Mouse (Mus musculus): ENCODE data around the gene Cdc20b. TPM values are rescaled to one million over a fixed set of nuclear protein-coding genes. Genes with fewer than 3 reads are reported as not detected.

The Cdc20b gene
- polyA plus RNA-seq, 1 experiment, result not detected

GRCm38 (mm10) chr13:113021521-113021920 lies 13.4 kb upstream of the Cdc20b start:
- no peaks in the 10 kb centered on the region for H3K4me1 ChIP-seq (ENCODE audit: control insufficient read depth, insufficient read depth, low read length)
- H3K27ac ChIP-seq (ENCODE audit: insufficient read depth, low read depth, low read length), result no peak overlapping the region
- TF ChIP-seq POLR2A (IDR thresholded peaks at IDR 0.05; ENCODE audit: insufficient read depth, low read depth, low read length) (no peak), CTCF (IDR thresholded peaks at IDR 0.05; ENCODE audit: insufficient read depth, low read depth, low read length) (no peak)
- 90% methylated on average over 2 of the region's 2 CpGs for WGBS
- H3K4me3 ChIP-seq (ENCODE audit: insufficient read depth, low read depth, low read length), result no peak overlapping the region

GRCm38 (mm10) chr13:113022467-113022866 lies 12.4 kb upstream of the Cdc20b start:
- no peak overlapping the region for H3K27ac ChIP-seq (ENCODE audit: insufficient read depth, low read depth, low read length)
- no peaks in the 10 kb centered on the region for H3K4me1 ChIP-seq (ENCODE audit: control insufficient read depth, insufficient read depth, low read length)
- 81% methylated on average over 8 of the region's 8 CpGs for WGBS
- TF ChIP-seq CTCF (IDR thresholded peaks at IDR 0.05; ENCODE audit: insufficient read depth, low read depth, low read length) (no peak), POLR2A (IDR thresholded peaks at IDR 0.05; ENCODE audit: insufficient read depth, low read depth, low read length) (no peak)
- no peak overlapping the region for H3K4me3 ChIP-seq (ENCODE audit: insufficient read depth, low read depth, low read length)

- WGBS, result 88% methylated on average over 17 of the region's 17 CpGs
- Histone ChIP-seq H3K27ac (ENCODE audit: insufficient read depth, low read depth, low read length) (no peak overlapping the region), H3K4me3 (ENCODE audit: insufficient read depth, low read depth, low read length) (no peak overlapping the region), H3K4me1 (ENCODE audit: control insufficient read depth, insufficient read depth, low read length) (no peaks in the 10 kb centered on the region)
- TF ChIP-seq CTCF (IDR thresholded peaks at IDR 0.05; ENCODE audit: insufficient read depth, low read depth, low read length) (no peak), POLR2A (IDR thresholded peaks at IDR 0.05; ENCODE audit: insufficient read depth, low read depth, low read length) (no peak)
These were observed 11.4 kb upstream of the Cdc20b start for GRCm38 (mm10) chr13:113023274-113024143.

- H3K4me3 ChIP-seq (ENCODE audit: insufficient read depth, low read depth, low read length), result peak overlapping the region; percentile 62
- WGBS, result under 1% methylated on average over 7 of the region's 7 CpGs
- peaks cover 14% of the 10 kb centered on the region for H3K4me1 ChIP-seq (ENCODE audit: control insufficient read depth, insufficient read depth, low read length)
- no peak overlapping the region for H3K27ac ChIP-seq (ENCODE audit: insufficient read depth, low read depth, low read length)
- TF ChIP-seq CTCF (IDR thresholded peaks at IDR 0.05; ENCODE audit: insufficient read depth, low read depth, low read length), result no peak
- no peak for TF ChIP-seq POLR2A (IDR thresholded peaks at IDR 0.05; ENCODE audit: insufficient read depth, low read depth, low read length)
These were observed 3.6 kb upstream of the Cdc20b start for GRCm38 (mm10) chr13:113031351-113031750.

GRCm38 (mm10) chr13:113031792-113032571 lies 2.9 kb upstream of the Cdc20b start:
- Histone ChIP-seq H3K4me3 (ENCODE audit: insufficient read depth, low read depth, low read length) (peak overlapping the region; percentile 62), H3K27ac (ENCODE audit: insufficient read depth, low read depth, low read length) (no peak overlapping the region), H3K4me1 (ENCODE audit: control insufficient read depth, insufficient read depth, low read length) (peaks cover 14% of the 10 kb centered on the region)
- 2% methylated on average over 40 of the region's 40 CpGs for WGBS
- TF ChIP-seq CTCF (IDR thresholded peaks at IDR 0.05; ENCODE audit: insufficient read depth, low read depth, low read length) (no peak), POLR2A (IDR thresholded peaks at IDR 0.05; ENCODE audit: insufficient read depth, low read depth, low read length) (no peak)

GRCm38 (mm10) chr13:113032831-113033230 lies 2.1 kb upstream of the Cdc20b start:
- Histone ChIP-seq H3K27ac (ENCODE audit: insufficient read depth, low read depth, low read length) (no peak overlapping the region), H3K4me3 (ENCODE audit: insufficient read depth, low read depth, low read length) (no peak overlapping the region), H3K4me1 (ENCODE audit: control insufficient read depth, insufficient read depth, low read length) (peaks cover 14% of the 10 kb centered on the region)
- no peak for TF ChIP-seq POLR2A (IDR thresholded peaks at IDR 0.05; ENCODE audit: insufficient read depth, low read depth, low read length)
- TF ChIP-seq CTCF (IDR thresholded peaks at IDR 0.05; ENCODE audit: insufficient read depth, low read depth, low read length), result no peak

GRCm38 (mm10) chr13:113034271-113034886 lies 532 bp upstream of the Cdc20b start:
- 11% methylated on average over 11 of the region's 11 CpGs for WGBS
- no peak for TF ChIP-seq POLR2A (IDR thresholded peaks at IDR 0.05; ENCODE audit: insufficient read depth, low read depth, low read length)
- no peak for TF ChIP-seq CTCF (IDR thresholded peaks at IDR 0.05; ENCODE audit: insufficient read depth, low read depth, low read length)
- Histone ChIP-seq H3K4me1 (ENCODE audit: control insufficient read depth, insufficient read depth, low read length) (peaks cover 14% of the 10 kb centered on the region), H3K27ac (ENCODE audit: insufficient read depth, low read depth, low read length) (no peak overlapping the region), H3K4me3 (ENCODE audit: insufficient read depth, low read depth, low read length) (peak overlapping the region; percentile 44)

GRCm38 (mm10) chr13:113035852-113036251 lies 941 bp downstream of the Cdc20b start:
- H3K4me1 ChIP-seq (ENCODE audit: control insufficient read depth, insufficient read depth, low read length), result peaks cover 20% of the 10 kb centered on the region
- TF ChIP-seq POLR2A (IDR thresholded peaks at IDR 0.05; ENCODE audit: insufficient read depth, low read depth, low read length) (no peak), CTCF (IDR thresholded peaks at IDR 0.05; ENCODE audit: insufficient read depth, low read depth, low read length) (no peak)
- H3K4me3 ChIP-seq (ENCODE audit: insufficient read depth, low read depth, low read length), result no peak overlapping the region
- 1% methylated on average over 4 of the region's 4 CpGs for WGBS
- H3K27ac ChIP-seq (ENCODE audit: insufficient read depth, low read depth, low read length), result no peak overlapping the region

Data from olfactory bulb, adult 2 months (tissue).